Mouse (Mus musculus) adrenal gland, adult (tissue): ENCODE results near the gene Tspyl1.
"Not testable (repeated sequence)": the region's sequence is repeated elsewhere in the genome, so short reads cannot be mapped to it uniquely, and the experiment has no call there.

Source experiments
- DNase-seq, 2 experiments: peaks; one replicate each; pipeline ENCODE4 v3.0.0; 2022 to 2023; ENCODE audit warnings: low spot score in 1 of 2; ENCODE audit not compliant: inconsistent age in 2 of 2

Tspyl1 gene

DNA sequence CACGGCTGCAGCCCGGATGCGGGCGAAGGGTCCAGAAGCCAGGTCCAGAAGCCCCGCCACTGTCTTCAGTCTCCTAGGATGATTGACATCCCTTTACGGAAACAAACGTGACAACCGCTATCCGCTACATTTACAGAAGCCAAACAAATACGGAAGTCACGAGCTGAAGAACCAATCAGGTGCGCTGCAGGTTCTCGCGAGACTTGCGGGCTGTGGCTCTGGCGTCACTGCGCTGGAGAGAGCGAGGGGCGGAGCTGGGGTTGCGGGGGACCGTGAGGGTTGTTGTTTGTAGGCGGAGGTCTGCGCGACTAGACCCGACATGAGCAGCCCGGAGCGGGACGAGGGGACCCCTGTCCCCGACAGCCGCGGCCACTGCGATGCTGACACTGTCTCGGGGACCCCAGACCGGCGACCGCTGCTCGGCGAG, at the start of gene Tspyl1:
Gene Tspyl1, plus strand, starts transcription at position 229 of the 427 bp plus-strand sequence.
- peak; percentile 97 to 99 for DNase-seq

DNA sequence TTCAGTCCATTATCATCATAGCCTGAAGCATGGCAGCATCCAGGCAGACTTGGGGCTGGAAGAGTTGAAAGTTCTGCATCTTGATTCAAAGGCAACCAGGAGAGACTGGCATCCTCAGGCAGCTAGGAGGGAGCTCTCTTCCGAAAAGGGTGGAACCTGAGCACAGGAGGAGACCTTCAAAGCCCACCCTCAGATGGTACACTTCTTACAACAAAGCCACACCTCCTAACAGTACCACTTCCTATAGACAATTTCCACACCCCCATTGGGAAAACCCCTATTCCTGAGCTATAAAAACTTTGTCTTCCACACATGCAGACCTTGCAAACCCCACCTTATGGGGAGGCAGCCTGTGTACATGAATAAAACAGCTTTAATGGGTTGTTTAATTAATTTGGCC, 48.6 kb upstream of the Tspyl1 start:
- DNase-seq = no peak

DNA sequence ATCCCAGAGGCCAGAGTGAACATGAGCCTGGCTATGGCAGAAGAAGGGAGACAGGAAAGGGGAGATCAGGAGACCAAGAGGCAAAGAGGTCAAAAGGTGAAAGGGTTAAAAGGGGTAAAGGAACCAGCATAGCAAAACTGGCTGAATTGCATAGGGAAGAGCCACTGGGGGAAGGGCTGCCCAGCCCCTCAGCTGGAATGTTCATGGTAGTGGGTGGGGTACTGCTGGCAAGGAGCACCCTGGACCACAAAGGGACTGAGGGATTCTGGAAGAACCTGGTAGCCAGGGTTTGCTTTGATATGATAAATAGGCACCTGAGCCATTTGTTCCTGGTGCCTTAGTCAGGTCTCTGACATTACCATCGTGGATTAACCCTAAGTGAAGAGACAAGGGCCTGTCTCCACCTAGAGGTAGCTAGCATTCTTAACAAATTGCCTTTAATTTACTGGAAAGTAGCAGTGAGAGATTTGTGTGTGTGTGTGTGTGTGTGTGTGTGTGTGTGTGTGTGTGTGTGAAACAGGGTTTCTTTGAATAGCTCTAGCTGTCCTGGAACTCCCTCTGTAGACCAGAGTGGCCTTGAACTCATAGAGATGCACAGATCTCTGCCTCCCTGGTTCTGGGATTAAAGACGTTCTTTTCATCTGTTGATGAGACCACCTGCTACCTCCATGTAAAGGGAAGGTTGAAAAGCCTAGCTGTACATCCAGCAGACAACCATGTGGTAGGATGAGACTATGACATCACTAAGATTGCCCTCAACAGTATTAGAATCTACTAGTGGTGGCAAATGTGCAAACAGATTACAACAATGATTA, 47.9 kb upstream of the Tspyl1 start:
- no peak for DNase-seq

DNA sequence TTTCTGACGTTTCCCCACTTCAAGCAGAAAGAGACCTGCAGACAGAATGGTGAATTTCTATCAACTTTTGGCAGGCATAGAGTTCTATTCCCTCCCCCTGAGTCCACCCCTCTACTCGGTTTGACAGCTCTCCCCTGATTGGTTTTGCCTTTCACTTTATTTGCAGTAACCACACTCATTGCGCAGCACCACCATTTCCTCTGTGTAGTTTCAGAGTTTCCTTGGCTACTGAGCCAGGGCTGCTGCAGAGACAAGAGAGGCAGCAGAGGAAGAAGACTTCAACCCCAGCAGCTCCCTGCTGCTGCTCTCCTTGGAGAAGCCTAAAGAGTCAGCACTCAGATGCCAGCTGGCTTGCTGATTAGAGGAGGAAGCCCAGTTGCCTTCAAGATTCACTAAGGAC, 46.6 kb upstream of the Tspyl1 start:
- DNase-seq = no peak

DNA sequence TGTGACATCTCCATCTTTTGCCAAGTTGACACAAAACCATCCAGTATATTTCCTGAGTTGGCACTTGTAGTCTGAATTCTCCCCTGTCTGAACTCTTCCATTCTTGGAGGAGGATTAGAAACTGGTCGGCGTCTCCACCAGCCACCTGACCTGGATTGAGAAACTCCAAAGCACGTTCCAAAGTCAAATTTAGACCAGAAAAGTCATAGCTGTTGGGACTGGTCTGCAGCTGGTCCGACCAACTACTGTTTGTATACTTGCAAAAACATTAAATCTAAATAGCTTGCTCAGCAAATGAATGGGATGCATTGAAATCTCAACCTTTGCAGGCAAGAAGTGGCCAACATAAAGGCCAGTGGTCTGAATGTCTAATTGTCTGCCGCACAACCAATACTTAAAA, 45.4 kb upstream of the Tspyl1 start:
- no peak for DNase-seq

DNA sequence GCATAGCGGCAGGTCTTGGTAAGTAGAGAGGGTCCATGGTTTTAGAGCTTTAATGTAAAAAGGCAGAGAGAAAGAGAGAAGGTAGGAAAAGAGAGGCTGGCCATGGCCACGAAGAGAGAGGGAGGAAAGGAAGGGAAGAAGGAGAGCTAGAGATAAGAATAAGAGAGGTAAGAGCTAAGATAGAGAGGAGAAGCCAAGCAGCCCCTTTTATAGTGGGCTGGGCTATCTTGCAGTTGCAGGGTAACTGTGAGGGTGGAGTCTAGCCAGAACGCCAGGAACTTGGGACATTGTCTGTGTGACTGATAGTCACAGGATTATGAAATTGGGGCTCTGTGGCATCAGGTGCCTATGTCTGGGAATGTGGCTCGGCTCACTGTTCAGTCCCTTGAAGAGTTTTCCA, 43.5 kb upstream of the Tspyl1 start:
- no peak for DNase-seq

DNA sequence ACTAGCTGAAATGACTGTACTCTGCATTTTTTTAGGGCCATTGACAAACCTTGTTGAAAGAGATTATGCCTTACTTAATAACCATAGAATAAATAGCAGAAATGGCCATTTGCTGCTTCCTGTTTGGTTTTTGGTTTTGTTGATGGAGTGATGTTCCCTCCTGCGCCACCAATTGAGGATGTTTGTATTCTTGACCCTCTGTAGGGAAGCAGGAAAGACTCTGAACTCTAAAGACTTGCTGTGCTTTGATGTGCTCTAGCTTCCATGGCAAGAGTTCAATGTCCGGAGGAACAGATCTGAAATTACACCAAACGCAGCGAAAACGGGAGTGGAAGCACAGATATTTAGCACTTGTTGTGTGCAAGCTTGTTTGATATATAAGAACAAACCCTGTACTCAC, 37.2 kb upstream of the Tspyl1 start:
- no peak for DNase-seq

DNA sequence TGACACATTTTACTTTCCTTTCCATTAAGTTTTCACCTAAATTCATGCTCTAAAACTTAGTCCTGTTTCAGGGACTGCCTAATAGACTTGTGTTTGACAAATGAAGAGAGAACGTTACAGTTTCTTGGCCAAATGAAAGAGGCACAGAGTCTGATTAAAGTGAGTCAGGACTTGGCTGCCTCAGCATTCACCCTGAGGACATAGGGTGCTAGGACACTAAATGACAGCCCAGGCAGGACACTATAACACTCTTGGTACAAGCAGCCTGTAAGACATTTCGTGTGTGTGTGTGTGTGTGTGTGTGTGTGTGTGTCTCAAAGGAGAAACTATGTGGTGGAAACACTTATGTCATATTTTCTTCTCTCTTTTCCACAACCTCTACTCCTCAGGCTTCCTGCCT, 35.9 kb upstream of the Tspyl1 start:
- peak in 1 of 2 experiments; percentile 43 for DNase-seq

DNA sequence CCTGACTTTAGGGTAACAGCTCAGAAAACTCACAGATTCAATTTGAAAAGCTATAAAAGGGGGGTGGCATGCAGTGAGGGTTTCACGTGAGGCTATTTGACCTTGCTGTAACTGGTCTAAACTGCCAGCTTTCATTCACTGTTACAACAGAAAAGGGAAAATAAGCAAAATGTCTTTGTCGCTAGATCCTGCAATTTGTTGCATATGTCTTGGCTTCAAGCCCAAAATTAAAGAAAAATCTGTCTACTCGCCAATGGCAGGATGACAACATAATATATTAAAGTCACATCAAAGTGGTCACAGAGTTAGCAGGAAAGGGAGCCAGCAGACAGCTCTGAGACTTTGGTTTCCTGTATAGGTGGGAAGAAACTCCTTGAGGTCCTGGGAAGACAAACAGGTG, 34.2 kb upstream of the Tspyl1 start:
- no peak for DNase-seq

DNA sequence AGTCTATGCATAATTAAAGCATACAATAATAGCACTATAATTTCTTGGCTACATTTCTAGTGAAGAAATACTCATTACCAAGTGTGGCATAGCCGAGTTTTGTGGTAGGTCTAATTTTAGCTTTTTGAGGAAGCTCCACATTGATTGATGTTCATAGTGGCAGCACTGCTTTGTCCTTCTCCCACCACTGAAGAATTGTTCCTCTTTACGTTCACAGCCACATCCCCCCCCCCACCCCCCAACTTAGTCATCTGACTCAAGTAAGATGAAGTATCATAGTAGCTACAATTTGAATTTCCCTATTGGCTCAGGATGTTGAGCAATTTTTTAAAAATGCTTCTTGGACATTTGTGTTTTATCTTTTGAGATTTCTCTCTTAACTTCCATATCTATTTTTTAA, 32.4 kb upstream of the Tspyl1 start:
- no peak for DNase-seq

DNA sequence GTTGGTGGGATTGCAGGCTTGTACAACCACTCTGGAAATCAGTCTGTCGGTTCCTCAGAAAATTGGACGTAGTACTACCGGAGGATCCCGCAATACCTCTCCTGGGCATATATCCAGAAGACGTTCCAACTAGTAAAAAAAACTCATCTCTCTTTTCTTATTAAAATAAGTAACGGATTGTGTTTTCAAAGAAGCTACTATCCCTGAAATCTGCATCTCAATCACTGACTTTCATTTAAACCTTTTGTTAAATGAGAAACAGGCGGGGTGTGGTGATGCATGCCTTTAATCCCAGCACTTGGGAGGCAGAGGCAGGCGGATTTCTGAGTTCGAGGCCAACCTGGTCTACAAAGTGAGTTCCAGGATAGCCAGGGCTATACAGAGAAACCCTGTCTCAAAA, 29.2 kb upstream of the Tspyl1 start:
- DNase-seq = not testable (repeated sequence)

DNA sequence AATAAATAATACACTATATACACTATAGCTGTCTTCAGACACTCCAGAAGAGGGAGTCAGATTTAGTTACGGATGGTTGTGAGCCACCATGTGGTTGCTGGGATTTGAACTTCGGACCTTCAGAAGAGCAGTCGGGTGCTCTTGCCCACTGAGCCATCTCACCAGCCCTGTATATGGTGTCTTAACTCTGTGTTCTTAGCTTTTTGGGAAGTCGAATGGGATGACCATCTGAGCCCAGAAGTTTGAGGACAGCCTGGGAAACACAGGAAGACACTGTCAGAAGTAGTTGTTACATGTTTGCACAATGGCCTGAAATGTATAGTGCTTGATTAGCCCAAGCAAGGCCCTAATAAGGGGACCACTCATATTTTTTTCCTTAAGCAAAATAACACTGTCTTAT, 16.9 kb upstream of the Tspyl1 start:
- no peak for DNase-seq

DNA sequence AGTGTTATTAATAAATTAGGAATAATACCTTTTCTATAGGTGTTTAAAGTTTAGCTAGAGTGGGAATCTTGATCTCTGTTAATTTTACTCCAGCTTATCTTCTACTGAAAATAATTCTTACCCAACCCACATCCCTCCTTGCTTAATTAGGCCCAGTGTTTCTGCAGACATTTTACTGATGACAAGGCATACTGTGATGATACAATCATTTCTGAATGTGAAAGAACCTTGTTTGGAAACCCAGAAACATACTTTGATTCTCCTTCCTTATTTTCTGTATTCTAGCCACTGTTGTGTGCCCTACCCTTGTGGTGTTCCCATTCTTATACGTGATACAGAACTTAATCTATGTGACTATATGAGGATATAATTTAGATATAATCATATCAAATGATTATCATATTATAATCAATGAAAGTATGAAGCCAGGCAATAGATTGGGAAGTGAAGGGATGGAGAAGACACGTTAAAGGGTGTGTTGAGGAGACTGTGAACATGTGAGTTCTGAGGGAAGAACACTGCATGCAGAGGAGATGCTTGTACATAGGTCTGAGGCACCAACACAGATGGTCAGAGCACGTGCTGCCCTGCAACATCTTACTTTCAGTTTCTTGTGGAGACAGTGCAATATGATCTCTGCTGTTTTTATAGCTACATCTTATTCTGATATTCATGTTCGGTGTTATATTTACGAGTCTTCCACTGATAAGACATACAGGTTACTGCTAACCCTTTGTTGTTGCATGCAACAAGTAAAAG, 14.5 kb upstream of the Tspyl1 start:
- peak in 1 of 2 experiments; percentile 40 for DNase-seq

DNA sequence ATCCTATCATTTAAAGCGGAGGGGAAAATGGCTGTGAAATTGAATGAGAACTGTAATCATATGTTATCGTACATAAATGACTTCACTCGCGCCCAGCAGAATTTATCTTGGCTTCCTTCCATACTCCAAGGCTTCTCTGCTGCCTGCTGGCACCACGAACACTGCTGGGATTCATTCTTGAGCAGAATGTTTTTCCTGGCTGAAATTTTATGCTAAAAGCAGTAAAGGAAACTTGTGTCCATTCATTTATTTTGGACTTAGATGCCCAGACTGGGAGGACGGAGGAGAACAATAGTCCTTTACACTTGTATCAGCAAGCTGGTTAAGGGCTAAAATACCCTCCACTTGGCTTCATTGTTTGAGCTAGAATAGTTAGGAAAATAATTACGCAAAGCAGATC, 10.3 kb upstream of the Tspyl1 start:
- peak in 1 of 2 experiments; percentile 60 for DNase-seq

DNA sequence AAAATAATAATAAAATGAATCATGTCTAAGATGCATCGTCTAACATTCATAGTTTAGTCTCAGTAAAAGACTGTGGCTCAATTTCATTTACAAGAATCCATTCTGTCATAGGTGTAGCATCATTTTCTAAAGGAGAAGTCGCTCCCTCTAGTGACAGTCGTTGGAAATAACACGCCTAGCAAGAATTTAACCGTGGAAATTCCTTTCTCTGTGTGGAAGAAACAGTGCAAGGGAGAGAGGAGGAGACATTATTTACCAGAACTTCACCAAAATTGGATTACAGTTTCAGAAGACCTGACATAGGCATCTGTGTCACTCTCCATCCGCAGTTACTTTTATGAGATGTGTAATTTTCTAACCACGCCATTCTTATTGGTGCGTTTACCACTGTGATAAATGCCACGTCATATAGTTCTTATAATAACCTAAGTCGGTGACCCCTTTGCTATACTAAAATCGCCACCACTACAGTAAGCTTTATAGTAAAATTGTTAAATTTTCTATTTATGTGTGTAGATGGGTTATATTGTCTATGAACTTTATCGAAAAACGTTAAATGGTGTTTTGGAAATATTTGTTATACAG, 1.3 kb upstream of the Tspyl1 start:
- DNase-seq = peak; percentile 32 to 88

DNA sequence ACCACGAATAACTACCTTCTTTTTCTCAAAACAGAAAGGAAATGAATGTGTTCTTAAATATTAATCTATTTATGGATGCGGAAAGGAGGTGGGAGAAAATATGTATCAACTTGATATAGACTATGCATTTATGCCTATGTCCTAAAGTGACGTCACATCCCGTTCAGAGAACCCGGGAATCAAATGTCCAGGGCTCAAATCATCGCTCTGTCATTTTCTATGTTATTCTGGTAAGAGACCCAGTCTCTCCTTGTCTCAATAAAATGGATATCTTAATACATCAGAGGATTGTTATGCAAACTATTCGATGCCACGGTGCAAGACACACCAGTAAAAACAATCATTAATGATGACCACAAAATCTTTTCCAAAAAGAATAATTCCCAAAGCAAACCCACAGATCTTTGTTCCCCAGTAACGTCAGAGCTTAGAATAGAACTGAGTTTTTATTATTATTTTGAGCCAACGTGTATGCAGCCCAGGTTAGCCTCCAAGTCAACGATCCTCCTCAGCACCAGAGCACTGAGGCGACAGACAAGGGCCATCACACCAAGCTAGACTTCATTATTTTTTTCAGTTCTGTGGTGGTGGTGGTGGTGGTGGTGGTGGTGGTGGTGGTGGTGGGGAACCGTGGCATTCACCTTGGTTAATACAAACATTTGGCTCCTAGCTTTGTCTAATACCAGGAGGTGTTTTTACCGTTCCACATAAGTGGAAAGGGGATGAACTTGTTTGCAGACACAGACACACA, 604 bp upstream of the Tspyl1 start:
- DNase-seq = peak in 1 of 2 experiments; percentile 67

DNA sequence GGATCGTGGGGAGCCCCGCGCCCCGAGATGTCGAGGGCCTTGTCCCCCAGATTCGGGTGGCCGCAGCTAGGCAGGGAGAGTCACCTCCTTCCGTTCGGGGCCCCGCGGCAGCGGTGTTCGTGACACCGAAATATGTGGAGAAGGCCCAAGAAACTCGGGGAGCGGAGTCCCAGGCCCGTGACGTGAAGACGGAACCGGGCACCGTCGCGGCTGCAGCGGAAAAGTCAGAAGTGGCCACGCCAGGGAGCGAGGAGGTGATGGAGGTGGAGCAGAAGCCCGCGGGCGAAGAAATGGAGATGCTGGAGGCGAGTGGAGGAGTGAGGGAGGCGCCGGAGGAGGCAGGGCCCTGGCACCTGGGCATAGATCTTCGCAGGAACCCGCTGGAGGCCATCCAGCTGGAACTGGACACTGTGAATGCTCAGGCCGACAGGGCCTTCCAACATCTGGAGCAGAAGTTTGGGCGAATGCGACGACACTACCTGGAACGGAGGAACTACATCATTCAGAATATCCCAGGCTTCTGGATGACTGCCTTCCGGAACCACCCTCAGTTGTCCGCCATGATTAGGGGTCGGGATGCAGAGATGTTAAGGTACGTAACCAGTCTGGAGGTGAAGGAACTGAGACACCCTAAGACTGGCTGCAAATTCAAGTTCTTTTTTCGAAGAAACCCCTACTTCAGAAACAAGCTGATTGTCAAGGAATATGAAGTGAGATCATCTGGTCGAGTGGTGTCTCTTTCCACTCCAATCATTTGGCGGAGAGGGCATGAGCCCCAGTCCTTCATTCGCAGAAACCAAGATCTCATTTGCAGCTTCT, 639 bp downstream of the Tspyl1 start:
- DNase-seq = peak in 1 of 2 experiments; percentile 88

DNA sequence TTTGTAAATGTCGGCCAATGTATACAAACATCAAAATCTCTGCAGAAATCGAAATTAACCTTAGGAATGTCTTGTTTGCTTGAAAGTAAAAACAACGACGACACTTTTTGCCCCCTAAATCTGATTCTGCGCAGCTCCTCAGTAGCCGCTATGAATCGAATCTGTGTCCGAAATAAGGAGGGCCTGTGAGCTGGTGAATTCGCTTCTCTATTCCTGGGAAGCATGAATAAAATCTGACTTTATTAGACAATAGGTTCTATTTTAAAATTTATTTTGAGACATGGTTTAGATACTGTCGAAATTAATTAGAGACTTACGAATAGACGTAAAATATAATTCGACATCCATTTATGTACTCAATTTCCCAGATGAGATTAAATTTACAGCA, 14.9 kb downstream of the Tspyl1 start:
- DNase-seq = peak in 1 of 2 experiments; percentile 49

DNA sequence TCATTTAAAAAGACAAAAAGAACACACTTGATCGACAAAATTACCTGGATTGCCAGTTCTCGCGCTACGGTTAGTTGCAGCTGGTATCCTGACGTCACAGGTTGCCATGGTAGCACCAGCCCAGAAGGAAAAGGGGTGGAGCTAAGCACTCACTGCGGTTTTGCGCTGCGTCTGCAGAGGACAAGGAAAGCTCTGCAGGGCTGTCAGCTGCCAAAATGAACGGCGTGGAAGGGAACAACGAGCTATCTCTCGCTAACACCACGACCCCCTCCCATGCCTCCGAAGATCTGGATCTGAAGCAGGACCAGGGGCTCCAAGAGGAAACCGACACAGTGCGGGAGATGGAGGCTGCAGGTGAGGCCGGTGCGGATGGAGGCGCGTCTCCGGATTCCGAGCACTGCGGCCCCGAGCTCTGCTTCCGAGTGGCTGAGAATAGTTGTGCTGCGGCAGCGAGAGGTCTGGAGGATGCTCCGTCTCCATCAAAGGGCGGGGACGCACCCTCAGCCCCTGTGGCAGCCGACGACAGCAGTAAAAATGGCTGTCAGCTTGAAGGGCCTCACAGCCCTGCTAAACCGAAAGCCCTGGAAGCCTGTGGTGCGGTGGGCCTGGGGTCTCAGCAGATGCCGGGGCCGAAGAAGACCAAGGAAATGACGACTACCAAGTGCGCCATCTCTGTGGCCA, 15.4 kb downstream of the Tspyl1 start, which contains the start of gene Tspyl4:
Gene Tspyl4, plus strand, starts transcription at position 144 of the 681 bp plus-strand sequence.
- peak; percentile 92 to 97 for DNase-seq
